Mouse (Mus musculus) layer of hippocampus, adult 18-20 months (tissue): Measurements from ENCODE around the gene Psmd14. TPM values are rescaled to one million over a fixed set of nuclear protein-coding genes. Genes with fewer than 3 reads are reported as not detected.
A peak's percentile ranks its signal among the peaks of the same experiment; 100 is the strongest.

Source experiments
- DNase-seq, 2 experiments: peaks; one replicate each; pipeline ENCODE4 v3.0.0; 2022; ENCODE audit warnings: low spot score in 2 of 2
- microRNA-seq, 2 experiments: library from miRNA; unstranded; fragments of <30 nt; microRNA quantifications; one replicate each; pipeline ENCODE4 v1.2.0; 2021
- total RNA-seq, 2 experiments: library from RNA; stranded (reverse); gene quantifications; 2 replicates each; pipeline ENCODE4 v1.2.3; 2021

Gene Psmd14
- total RNA-seq, 2 experiments from 2014 or later = 108 to 110 TPM

DNA sequence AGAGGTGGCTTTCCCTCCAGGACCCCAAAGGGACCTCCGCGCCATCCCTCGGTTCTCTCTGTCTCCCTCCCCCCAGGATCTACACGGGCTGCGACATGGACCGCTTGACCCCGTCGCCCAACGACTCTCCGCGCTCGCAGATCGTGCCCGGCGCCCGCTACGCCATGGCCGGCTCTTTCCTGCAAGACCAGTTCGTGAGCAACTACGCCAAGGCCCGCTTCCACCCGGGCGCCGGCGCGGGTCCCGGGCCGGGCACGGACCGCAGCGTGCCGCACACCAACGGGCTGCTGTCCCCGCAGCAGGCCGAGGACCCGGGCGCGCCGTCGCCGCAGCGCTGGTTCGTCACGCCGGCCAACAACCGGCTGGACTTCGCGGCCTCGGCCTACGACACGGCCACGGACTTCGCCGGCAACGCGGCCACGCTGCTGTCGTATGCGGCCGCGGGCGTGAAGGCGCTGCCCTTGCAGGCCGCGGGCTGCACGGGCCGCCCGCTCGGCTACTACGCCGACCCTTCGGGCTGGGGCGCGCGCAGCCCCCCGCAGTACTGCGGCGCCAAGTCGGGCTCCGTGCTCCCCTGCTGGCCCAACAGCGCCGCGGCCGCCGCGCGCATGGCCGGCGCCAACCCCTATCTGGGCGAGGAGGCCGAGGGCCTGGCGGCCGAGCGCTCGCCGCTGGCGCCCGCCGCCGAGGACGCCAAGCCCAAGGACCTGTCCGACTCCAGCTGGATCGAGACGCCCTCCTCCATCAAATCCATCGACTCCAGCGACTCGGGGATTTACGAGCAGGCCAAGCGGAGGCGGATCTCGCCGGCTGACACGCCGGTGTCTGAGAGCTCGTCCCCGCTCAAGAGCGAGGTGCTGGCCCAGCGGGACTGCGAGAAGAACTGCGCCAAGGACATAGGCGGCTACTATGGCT lies 100.3 kb downstream of the Psmd14 start:
- peak in 1 of 2 experiments; percentile 28 for DNase-seq

GRCm38 (mm10) chr2:61812536-61812935 lies 101.0 kb downstream of the Psmd14 start:
- DNase-seq = peak in 1 of 2 experiments; percentile 25

DNA sequence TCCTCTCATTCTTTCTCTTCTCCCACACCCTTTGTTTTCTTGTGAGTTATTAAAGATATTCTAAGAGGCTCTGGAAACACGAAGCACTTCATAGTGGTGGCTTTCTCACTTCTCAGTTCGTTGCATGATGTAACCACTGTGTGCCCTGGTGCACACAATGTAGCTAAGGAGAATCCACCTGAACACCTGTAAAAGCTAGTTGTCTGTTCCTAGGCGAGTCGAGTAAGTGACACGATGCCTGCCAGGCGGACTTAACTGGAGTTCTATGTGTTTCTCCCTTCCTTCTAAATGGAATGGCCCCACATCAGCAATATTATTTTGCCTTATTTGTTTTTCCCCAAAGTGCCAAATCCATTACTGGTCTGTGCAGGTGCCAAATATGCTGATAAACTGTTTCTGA lies 101.6 kb downstream of the Psmd14 start:
- peak in 1 of 2 experiments; percentile 29 for DNase-seq

DNA sequence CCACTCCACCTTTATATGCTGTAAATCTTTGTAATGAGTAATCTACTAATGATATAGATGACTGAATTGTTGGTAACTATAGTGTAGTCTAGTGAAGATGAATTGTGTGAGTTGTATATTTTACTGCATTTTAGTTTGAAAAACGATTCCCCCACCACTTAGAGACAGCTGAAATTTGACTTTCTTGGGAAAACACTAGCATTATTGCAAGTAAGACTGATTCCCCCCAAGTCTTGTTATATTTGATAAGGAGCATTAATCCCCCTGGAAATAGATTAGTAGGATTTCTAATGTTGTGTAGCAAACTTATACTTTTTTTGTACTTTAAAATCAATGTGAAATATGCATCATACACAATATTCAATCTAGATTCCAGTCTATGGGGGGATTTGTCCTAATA lies 102.0 kb downstream of the Psmd14 start:
- DNase-seq = no peak

- peak in 1 of 2 experiments; percentile 60 for DNase-seq
Observed at GRCm38 (mm10) chr2:61814548-61815473, 103.3 kb downstream of the Psmd14 start.

DNA sequence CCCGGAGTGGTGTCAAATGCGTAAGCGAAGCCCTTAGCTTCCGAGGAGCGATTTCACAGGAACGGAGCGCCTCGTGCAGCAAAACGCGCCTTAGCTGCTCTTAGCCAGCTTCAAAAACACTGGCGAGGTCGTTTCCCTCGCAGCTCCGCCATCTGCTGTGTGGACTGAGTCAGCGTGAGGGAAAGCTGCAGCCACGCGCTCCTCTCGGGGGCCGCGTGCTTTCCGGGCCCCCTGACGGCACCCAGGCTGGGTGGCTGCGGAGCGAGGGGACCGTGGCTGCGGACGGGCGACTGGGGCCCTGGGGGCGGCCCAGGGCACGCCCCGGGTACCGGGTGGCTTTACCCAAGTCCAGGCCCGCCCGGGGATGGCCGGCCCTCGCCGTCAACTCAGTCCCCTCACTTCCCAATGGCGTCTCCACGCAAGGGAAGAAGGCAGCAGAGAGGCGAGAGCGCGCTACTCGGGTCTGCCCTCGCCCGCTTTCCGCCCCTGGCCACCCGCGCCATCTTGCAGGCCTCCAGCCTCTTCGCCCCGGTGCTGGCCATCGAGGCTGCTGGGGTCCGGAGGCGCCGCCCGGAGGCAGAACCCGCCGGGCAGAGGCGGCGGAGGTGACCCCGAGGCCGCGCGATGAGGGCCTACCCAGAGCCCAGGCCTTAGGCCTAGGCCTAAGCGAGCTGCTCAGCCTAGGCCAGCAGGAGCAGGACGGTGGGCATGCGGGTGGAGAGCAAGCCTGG lies 104.3 kb downstream of the Psmd14 start:
- peak in 1 of 2 experiments; percentile 54 for DNase-seq

DNA sequence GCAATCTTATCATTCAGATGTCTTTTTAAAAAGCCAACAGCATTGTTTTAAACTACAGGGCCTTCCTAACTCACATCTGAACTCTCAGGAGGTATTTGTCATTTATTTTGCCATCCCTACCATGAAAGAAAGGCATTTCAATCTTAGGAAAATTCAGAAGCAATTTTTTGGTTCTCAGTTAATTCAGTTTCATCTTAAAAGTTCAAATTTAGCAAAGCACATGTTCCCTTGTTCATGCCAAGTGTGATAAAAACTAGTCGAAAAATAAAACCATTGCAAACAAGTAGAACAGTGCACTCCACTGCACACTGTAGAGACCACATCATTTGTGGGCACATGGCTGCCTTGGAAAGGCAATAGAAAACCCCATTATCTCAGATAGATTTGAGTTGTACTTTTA lies 106.7 kb downstream of the Psmd14 start:
- peak in 1 of 2 experiments; percentile 48 for DNase-seq

- no peak for DNase-seq
Observed at GRCm38 (mm10) chr2:61820203-61820602, 108.7 kb downstream of the Psmd14 start.

DNA sequence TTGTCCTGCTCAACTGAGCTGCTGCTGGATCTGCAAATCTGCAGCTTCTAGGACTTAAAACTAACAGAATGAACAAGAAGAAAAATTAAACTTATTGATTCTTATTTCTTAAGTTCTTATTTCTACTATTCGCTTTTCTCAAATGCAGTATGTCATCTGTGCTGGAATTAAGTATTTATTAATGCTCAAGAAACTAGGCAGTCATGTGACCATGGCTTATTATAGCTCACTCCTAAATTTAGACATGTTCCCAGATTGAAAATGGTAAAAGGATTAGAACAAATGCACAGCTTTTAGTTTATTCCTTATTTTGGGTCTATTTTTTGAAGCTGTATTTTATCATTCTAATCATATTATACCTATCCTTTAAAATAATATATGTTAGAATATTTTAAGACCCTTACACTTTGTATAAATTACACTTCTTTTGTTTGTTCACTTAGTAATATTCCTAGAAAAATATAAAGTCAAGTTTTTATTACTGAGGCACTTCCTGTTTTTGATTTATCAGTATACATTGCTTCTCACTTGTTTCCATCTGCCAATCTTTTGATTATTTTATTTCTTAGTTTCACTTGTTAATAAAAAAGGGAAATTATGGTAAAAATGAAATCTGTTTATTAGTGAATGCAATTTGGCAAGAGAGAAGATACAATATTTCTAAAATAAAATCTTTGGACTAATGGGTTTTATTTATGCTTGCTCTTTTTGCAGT lies 112.1 kb downstream of the Psmd14 start:
- no peak for DNase-seq

GRCm38 (mm10) chr2:61837243-61837806 lies 125.8 kb downstream of the Psmd14 start:
- DNase-seq = no peak

Small RNAs within 50 kb of the gene (microRNA-seq; reads per million reads assigned to microRNA genes)
- 0 reads per million in 2 experiments for gene Gm22403

Other genes starting within 250 kb of the Psmd14 start
- 10 to 100 TPM; 27.7 to 31.9 TPM for gene Tank, start 133.1 kb upstream of the Psmd14 start, total RNA-seq
- gene Tbr1, start 91.2 kb downstream of the Psmd14 start, total RNA-seq = 10 to 100 TPM; 36.6 to 43.1 TPM